Mouse (Mus musculus) ES-E14 (cell line): Measurements from ENCODE around the gene Lrrc3b.

Experiments
- CHD2 ChIP-seq: IDR thresholded peaks from 2 replicates; pipeline ENCODE4 v1.6.1; 2014; ENCODE audit warnings: mild to moderate bottlenecking, low read depth, low read length, inconsistent platforms
- HCFC1 ChIP-seq: IDR thresholded peaks from 2 replicates; pipeline ENCODE4 v1.6.1; 2012; ENCODE audit warnings: low read length, inconsistent platforms, borderline replicate concordance; ENCODE audit not compliant: insufficient read depth
- MAFK ChIP-seq: IDR thresholded peaks from 2 replicates; pipeline ENCODE4 v1.6.1; 2014; ENCODE audit warnings: mild to moderate bottlenecking, low read depth, low read length, inconsistent platforms; ENCODE audit not compliant: insufficient read depth
- ZNF384 ChIP-seq: IDR thresholded peaks from 2 replicates; pipeline ENCODE4 v1.6.1; 2012; ENCODE audit warnings: low read depth, low read length, inconsistent platforms

DNA sequence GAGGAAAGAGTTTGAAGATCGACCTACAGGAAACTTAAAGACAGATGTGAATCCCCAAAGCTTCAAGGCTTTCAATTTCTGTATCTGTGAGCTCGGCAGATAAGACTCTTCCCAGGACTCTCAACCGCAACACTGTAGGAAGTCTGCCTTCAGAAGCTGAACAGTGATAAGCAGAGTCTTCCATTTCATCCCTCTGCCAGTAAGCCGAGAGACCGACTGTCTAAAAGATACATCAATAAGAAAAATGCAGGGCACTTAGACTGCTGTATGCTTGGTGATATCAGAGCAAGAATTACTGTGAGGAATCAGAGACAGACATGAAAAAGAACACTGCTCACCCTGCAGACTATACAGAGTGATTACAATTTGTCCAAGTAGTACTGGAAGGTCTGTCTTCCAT lies 84.5 kb downstream of the Lrrc3b start:
- TF ChIP-seq HCFC1 (no peak), CHD2 (no peak), MAFK (no peak), ZNF384 (no peak)
